Mouse (Mus musculus) embryonic stem cell, embryonic (primary cell): ENCODE results near the gene Smim24.

Source experiments
- CTCF ChIA-PET, 4 experiments: fragments of 300-600 bp in 2 of 4; fragments of 350-600 bp in 2 of 4; sonication (Branson Sonifier 250); formaldehyde crosslinking; loops; one replicate each; lab custom pipeline; 2022; ENCODE audit warnings: inconsistent platforms in 2 of 4; lab: Charles Lee
- POLR2A ChIA-PET, 4 experiments: fragments of 300-600 bp in 2 of 4; fragments of 350-600 bp in 2 of 4; sonication (Branson Sonifier 250); formaldehyde crosslinking; loops; one replicate each; lab custom pipeline; 2022; ENCODE audit warnings: antibody characterized with exemption in 4 of 4, inconsistent platforms in 1 of 4; lab: Charles Lee

Smim24 gene

DNA sequence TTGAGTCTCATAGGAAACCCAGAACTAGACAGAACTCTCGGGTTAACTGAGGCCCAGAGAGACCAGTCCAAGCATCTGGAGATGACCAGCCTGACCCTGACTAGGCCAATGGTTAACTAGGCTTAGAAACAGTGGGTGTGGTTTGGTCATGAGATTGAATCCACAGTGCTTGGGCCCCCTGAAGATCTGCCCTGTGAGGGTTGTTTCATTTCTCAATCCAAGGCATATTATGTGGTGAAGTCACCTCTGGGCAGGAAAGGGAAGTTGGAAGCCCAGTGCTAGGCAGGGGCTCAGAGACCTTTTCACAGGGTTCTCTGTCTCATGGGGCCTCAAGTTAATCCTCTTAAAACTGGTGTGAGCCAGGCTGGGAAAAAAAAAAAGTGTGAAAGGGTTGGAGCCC is 34.0 kb upstream of the Smim24 start:
- ChIA-PET POLR2A (interaction anchor here in 2 of 4 experiments (0.5 to 5.1 kb wide), 5 partner anchors 13 to 1655 kb away, joined by 3 to 31 read pairs (median 3); partner anchors contain the start of genes Cactin (in 1 of the 2) and Fzr1 (in 1 of the 2)), CTCF (interaction anchor here in 2 of 4 experiments (0.6 to 1.3 kb wide), 4 partner anchors 12 to 373 kb away, joined by 3 to 5 read pairs (median 3); partner anchors contain the start of gene Pip5k1c (in 1 of the 2))

DNA sequence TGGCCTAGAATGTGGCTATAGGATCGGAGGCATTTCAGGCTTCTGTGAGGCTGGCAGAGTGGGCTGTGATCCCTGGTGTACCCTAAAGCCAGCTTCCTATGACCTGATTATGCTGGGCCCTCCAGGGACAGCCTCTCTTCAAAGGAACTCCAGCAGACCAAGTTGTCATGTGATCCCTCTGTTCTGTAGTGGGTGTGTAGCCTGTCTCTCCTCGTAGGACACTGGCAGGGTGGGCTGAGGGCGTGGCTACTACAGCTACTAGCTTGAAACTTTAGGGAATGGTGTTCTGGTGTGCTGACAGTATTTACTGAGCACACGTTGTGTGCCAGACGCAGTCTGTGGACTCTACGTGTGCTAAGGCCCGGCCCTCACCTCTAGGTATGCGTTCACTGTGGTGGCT is 32.1 kb upstream of the Smim24 start:
- CTCF ChIA-PET = interaction anchor here in 2 of 4 experiments (0.7 to 2.2 kb wide), 10 partner anchors 10 to 71 kb away, joined by 3 to 13 read pairs (median 4); partner anchors contain the start of genes Fzr1 (in 2 of the 2), Hmg20b (in 2 of the 2), Gipc3 (in 1 of the 2) and Pip5k1c (in 1 of the 2)
- POLR2A ChIA-PET = interaction anchor here in 3 of 4 experiments (0.6 to 5.5 kb wide), 24 partner anchors 9 to 1193 kb away, joined by 3 to 35 read pairs (median 4); partner anchors contain the start of genes Dohh (in 2 of the 3), Fzr1 (in 2 of the 3), Gm48551 (in 2 of the 3) and Pip5k1c (in 2 of the 3)

DNA sequence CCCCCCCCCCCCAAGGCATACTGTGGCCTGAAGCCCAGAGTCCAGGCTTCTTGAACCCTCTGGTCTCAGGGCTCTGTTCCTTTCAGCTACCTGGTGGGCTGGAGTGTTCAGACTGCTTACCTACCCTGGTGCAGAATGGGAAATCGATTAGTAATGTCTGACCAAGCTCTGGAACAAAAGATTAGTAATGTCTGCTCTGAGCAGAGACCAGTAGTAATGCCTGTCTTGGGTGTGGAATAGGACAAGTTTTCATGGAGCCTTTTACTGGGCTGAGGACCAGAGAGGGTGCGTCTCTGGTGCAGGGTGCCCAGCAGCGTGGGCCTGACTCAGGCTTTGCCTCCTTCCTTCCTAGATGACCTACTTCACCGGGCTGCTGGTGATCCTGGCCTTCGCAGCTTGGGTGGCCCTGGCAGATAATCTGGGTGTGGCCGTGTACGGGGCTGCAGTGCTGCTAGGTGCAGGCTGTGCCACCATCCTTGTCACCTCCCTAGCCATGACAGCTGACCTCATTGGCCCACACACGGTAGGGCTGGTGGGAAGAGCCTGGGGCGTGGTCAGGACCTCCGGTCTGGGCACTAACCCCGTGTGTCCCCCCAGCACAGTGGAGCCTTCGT is 30.4 kb upstream of the Smim24 start:
- CTCF ChIA-PET = interaction anchor here in 3 of 4 experiments (0.6 to 1.5 kb wide), 12 partner anchors 12 to 801 kb away, joined by 3 to 12 read pairs (median 3); partner anchors contain the start of genes Hmg20b (in 1 of the 3) and Pip5k1c (in 1 of the 3)
- POLR2A ChIA-PET = interaction anchor here in 3 of 4 experiments (0.6 to 5.5 kb wide), 20 partner anchors 8 to 96 kb away, joined by 3 to 35 read pairs (median 4); partner anchors contain the start of genes Fzr1 (in 2 of the 3), Apba3 (in 1 of the 3), Cactin (in 1 of the 3) and Dohh (in 1 of the 3)

DNA sequence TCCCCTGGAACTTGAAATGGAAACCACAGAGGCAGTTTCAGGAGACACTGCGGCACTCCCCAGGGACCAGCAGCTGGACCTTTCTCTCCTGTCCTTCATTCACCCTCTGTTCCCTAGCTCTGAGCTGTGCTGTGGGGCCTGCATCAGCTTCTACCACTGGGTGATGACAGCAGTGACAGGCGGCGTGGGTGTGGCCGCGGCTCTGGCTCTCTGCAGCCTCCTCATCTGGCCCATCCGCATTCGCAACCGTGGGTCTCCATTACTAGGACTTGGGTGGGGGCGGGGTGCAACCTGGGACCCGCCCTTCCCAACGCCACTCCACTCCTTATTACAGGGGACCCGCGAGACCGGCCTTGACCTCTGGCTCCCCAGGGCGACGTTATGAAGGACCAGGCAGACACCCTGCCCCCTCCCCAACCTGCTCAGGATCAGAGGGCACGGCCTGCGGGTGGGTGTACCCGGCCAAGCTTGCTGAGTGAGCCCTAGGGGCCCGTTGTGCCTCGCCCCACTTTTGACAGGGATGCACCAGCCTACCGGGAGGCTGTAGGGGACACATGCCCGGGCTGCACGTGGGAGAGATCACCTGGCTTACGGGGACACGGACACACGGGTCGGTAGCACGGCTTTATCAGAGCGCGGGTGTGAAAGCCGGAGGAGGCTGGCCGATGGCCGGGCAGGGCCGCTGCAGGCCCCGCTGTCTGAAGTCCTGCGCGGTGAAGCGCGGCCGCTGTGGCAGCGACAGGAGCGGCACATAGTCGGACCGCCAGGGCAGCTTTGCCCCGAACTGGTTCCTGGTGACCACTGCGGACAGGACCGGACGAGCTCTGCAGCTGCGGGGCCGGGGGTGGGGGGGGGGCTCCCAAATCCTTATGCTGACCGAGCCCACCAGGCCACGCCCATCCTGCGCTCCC is 29.2 kb upstream of the Smim24 start:
- CTCF ChIA-PET = interaction anchor here (0.6 to 1.6 kb wide), 10 partner anchors 15 to 917 kb away, joined by 3 to 5 read pairs (median 3); partner anchors contain the start of gene Pip5k1c (in 1 of the 4)

DNA sequence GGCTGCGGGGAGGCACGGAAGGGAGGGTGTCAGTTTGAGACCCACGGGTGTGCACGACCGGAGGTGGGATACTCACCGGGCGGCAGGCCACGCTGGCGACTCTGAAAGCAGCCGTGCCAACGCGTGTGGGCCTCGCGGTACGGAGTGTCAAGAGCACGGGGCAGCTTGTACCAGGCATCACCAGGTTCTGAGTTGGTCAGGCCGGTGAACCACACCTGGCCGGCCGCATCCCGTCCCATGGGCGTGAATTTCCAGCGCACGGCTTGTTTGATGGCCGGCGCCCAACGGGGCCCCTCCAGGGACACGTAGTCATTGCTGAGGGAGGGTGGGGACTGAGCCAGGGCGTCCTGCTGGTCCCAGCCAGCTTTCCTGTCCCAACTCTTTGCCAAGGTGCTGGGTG is 28.2 kb upstream of the Smim24 start:
- POLR2A ChIA-PET = interaction anchor here in 3 of 4 experiments (0.6 to 8.1 kb wide), 23 partner anchors 9 to 416 kb away, joined by 3 to 87 read pairs (median 4); partner anchors contain the start of genes Fzr1 (in 2 of the 3), Pip5k1c (in 1 of the 3) and Tbxa2r (in 1 of the 3)
- CTCF ChIA-PET = interaction anchor here in 3 of 4 experiments (0.7 to 1.6 kb wide), 5 partner anchors 14 to 178 kb away, joined by 3 to 5 read pairs (median 3); partner anchors contain the start of gene Pip5k1c (in 1 of the 3)

More for the DNA sequence above, 29.2 kb upstream of the Smim24 start:
- POLR2A ChIA-PET = interaction anchor here in 3 of 4 experiments (0.5 to 8.1 kb wide), 31 partner anchors 8 to 1484 kb away, joined by 3 to 87 read pairs (median 4); partner anchors contain the start of genes Fzr1 (in 3 of the 3), Pip5k1c (in 1 of the 3) and Zfr2 (in 1 of the 3)

DNA sequence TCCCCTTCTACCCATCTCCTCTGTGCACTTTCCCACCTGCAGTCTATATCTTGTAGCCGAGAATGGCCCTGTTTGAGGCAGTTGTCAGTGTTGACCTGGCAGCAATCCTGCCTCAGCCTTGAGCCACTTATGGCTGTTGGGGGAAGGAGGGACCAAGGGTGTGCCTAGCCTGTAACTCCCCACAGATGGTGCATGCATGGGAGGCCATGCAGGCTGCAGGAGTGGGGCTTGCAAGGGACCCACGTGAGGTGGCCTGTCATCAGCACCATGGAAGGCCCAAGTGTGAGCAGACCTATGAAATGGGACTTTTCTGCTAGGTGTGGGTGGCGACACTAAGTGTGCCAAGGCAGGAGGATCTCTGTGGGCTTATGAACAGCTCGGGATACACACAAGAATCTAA is 27.8 kb upstream of the Smim24 start:
- POLR2A ChIA-PET = interaction anchor here (0.9 to 8.1 kb wide), 30 partner anchors 8 to 180 kb away, joined by 3 to 87 read pairs (median 6); partner anchors contain the start of genes Dohh (in 3 of the 4), Gm48551 (in 3 of the 4), Fzr1 (in 2 of the 4) and Mfsd12 (in 2 of the 4)
- CTCF ChIA-PET = interaction anchor here in 1 of 4 experiments (1.0 to 1.7 kb wide), 4 partner anchors 14 to 85 kb away, joined by 3 to 8 read pairs (median 3); partner anchors contain the start of gene Pip5k1c

DNA sequence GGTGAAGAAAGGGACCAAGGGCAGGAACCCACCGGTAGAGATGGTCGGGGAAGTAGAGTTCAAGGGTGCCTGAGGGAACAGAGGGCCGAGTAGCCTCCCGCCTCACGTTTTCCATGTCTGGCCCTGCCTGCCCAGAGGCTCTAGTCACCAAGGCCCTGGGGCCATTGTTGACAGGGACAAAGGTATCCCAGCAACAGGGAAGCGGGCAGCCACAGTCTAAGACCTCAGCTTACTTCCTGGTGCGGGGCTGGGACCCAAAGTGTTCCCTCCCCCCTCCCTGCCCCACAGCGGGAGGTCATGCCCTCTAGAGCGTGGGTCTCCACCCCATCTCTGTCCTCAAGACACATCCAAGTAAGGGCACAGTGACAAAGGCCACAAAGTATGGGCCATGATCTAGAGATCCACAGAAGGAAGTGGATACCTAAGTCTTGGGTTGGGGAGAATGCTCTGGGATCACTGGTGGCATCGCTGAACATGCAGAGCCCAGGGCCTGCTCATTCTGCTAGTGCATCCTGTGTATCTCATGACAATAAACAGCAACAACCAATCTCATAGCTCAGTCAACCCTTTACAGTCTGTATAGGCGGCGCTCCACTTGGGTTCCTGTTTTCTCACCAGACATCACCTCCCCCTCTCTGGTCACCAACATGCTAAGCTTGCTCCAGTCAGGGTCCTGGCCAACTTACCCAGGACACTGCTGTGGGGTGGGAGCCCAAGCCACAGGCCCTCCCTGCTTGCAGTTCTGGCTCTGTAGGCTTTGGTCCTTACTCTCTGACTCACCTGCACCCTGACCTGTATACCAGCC is 27.0 kb upstream of the Smim24 start, which contains the start of gene 4930404N11Rik:
Gene 4930404N11Rik, minus strand, starts transcription at position 145 of the 805 bp plus-strand sequence.
- ChIA-PET CTCF (interaction anchor here in 1 of 4 experiments (0.6 to 1.7 kb wide), 8 partner anchors 9 to 480 kb away, joined by 3 to 8 read pairs (median 3); partner anchors contain the start of genes Celf5, Gipc3, Hmg20b and Pip5k1c), POLR2A (interaction anchor here (0.6 to 8.1 kb wide), 47 partner anchors 9 to 181 kb away, joined by 3 to 87 read pairs (median 4); partner anchors contain the start of genes Dohh (in 3 of the 4), Gm48551 (in 3 of the 4), Fzr1 (in 2 of the 4) and Mfsd12 (in 2 of the 4))

DNA sequence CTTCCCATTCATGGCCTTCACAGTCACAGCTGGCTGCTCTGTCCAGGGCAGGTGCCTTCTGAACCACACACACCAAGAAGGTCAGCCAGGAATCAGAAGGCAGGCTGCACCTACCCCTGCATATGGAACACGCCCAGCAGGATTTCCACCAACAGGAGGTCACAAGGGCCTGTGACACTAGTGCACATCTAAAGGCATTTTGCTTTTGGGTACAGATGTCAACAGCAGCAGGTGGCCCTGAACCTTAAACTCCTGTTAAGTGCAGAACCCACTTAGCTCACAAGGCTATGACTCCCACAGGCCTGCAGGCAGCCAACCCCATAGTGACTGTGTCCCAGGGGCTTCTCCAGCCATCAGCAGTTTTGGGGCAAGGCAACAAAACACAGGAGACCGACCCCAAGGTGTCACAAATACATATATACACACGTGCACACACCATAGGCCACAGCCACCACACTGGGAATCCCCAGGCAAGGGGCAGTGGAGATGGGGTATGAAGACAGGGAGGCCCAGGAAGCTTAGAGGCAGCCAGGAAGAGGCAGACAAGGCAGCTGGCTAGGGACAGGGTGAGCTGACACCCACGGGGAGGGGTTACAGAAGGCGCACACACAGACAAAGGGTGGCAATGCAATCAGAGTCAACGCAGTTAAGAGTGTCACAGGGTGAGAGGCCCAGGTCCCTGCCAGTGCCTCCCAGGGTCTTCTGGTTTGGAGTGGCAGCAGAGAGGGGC is 26.2 kb upstream of the Smim24 start:
- ChIA-PET POLR2A (interaction anchor here (0.6 to 8.1 kb wide), 44 partner anchors 10 to 174 kb away, joined by 3 to 87 read pairs (median 4); partner anchors contain the start of genes Dohh (in 3 of the 4), Gm48551 (in 3 of the 4), Cactin (in 2 of the 4) and Fzr1 (in 2 of the 4)), CTCF (interaction anchor here in 1 of 4 experiments (0.6 to 1.7 kb wide), 6 partner anchors 10 to 74 kb away, joined by 3 to 8 read pairs (median 4); partner anchors contain the start of genes Gipc3, Hmg20b and Pip5k1c)

DNA sequence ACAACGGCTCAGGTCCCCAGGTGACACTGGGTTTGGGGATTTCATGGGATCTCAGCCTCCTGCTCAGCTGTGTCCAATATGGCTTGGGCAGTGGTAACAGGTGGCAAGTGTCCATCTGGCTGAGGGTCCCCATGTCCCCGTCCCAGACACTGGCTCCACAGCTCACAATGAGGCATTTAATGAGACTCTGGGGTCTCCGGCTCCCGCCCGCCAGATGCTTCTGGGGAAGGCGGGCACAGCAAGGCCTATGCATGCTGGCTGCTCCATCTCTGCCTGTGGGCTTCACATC is 25.7 kb upstream of the Smim24 start:
- ChIA-PET POLR2A (interaction anchor here (0.8 to 8.1 kb wide), 24 partner anchors 9 to 174 kb away, joined by 3 to 87 read pairs (median 5); partner anchors contain the start of genes Fzr1 (in 2 of the 4), Pip5k1c (in 2 of the 4), Cactin (in 1 of the 4) and Dohh (in 1 of the 4)), CTCF (interaction anchor here in 1 of 4 experiments (0.7 to 1.7 kb wide), 3 partner anchors 10 to 62 kb away, joined by 3 to 6 read pairs (median 4); partner anchors contain the start of gene Hmg20b)

DNA sequence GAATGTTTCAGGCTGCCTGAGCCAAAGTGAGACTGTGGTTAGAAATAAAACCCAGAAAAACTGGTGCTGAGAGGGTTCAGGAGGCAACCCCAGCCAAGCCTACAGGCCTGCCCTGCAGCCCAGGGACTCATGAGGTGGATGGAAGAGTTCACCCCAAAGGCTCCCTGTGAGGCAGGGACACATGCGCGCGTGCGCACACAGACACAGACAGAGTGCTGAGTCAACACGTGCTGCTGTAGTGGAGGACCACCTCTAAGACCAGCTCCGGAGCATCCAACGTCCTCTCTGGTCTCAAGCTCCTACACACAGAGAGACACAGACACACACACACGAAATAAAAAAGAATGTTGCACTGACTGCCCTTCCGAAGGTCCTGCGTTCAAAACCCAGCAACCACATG is 17.5 kb upstream of the Smim24 start:
- POLR2A ChIA-PET = interaction anchor here in 2 of 4 experiments (0.5 to 8.9 kb wide), 8 partner anchors 8 to 851 kb away, joined by 3 to 87 read pairs (median 17); partner anchors contain the start of gene 4930404N11Rik (in 1 of the 2)
- CTCF ChIA-PET = interaction anchor here in 1 of 4 experiments (1.0 kb wide), 1 partner anchor 21 kb away, joined by 3 read pairs; no protein-coding TSS in a partner anchor

DNA sequence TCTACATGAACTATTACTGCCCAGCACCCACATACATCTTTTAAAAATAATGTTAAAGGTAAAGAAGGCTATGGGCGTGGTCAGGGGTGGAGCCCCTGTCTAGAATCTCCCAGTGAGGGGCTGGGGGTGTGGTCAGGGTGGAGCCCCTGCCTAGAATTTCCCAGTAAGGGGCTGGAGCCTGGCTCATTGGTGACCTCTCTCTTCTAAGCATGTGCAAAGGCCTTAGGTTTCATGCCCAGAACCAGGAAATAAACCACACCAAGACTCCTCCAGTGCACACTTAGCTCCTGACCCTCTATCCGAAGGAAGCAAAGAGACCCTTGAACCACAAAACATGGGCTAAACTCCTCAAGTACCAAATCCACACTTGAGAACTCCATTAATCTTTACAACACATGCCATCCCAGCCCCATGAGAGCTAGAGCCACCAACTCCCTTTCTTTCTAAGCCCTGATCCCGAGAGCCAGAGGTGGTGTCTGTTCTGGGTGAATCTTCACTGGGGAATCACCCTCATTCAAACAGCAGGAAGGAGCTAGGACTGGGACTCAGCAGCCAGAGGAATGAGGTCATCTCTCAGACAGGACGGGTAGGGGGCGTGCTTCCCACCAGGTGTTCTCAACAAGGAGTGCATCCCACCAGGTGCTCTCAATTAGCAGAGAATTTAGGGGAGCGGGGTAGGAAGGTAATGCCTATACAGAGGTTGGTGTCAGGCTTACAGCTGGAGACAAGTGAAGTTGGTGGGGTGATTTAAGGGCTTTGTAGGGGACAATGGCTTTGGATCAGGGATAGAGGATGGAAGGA is 16.1 kb upstream of the Smim24 start:
- POLR2A ChIA-PET = interaction anchor here in 3 of 4 experiments (0.5 to 8.9 kb wide), 43 partner anchors 9 to 700 kb away, joined by 3 to 87 read pairs (median 5); partner anchors contain the start of genes Cactin (in 3 of the 3), 4930404N11Rik (in 2 of the 3), Hmg20b (in 2 of the 3) and Mfsd12 (in 2 of the 3)
- CTCF ChIA-PET = interaction anchor here in 3 of 4 experiments (0.6 to 3.0 kb wide), 15 partner anchors 10 to 175 kb away, joined by 3 to 25 read pairs (median 3); partner anchors contain the start of genes 4930404N11Rik (in 1 of the 3), Celf5 (in 1 of the 3), Hmg20b (in 1 of the 3) and Pip5k1c (in 1 of the 3)

DNA sequence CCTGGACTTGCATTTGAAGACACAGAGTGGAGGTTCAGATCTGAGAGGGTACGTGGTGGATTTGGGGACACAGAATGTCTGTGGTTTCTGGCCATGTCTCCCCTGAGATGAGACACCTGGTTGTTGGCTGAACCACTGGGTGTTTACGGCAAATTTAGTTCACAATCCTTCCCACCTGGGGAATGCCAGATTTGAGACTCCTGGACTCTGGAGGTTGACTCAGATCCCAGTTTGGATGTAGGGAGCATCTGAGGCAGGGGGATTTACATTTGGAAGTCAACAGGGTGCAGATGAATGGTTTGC is 15.5 kb upstream of the Smim24 start:
- ChIA-PET POLR2A (interaction anchor here in 3 of 4 experiments (0.7 to 8.9 kb wide), 45 partner anchors 9 to 701 kb away, joined by 3 to 87 read pairs (median 6); partner anchors contain the start of genes Cactin (in 3 of the 3), 4930404N11Rik (in 2 of the 3), Hmg20b (in 2 of the 3) and Mfsd12 (in 2 of the 3)), CTCF (interaction anchor here in 2 of 4 experiments (0.7 to 3.0 kb wide), 14 partner anchors 11 to 174 kb away, joined by 3 to 25 read pairs (median 5); partner anchors contain the start of genes 4930404N11Rik (in 1 of the 2), Celf5 (in 1 of the 2), Hmg20b (in 1 of the 2) and Pip5k1c (in 1 of the 2))

DNA sequence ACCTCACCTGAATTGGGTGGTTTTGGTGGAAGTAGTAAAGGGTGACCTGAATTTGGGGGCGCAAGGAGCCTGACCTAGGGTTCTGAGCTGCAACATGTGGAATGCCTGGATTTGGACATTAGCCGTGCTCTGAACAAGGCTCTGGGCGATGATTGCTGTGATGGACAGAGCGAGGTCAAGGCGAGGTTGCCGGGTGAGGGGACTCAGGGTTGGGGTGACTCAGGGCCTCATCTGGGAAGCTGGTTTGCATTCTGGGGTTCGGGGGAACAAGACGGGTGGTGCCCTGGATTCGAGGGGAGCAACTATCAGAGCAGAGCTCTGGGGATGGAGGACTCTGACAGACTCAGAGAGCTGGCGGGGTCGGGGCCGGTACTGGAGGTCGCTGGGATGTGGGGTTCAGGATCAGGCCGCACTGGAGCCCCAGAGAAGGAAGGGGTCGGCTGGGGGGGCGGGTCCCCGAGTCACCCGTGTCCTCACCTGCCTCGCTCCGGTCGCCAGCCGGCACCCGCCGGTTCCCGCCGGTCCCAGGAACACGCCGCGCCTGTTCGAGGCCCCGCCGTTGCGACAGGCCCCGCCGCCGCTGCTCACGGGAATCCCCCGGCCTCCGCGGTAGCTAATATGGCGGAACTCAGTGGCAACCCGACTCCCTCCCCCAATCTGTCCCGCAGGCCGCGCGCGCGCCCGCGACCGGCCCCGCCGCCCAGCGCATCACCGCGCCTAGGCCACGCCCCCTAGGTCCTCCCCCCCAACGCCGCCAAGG is 14.9 kb upstream of the Smim24 start, which contains the start of gene Fzr1:
Gene Fzr1, minus strand, starts transcription at position 724 of the 760 bp plus-strand sequence.
- ChIA-PET CTCF (interaction anchor here (0.5 to 3.0 kb wide), 40 partner anchors 12 to 497 kb away, joined by 3 to 25 read pairs (median 6); partner anchors contain the start of genes Cactin (in 1 of the 4), Gm48552 (in 1 of the 4), Hmg20b (in 1 of the 4) and Nmrk2 (in 1 of the 4)), POLR2A (interaction anchor here (0.5 to 8.9 kb wide), 84 partner anchors 8 to 811 kb away, joined by 3 to 87 read pairs (median 5); partner anchors contain the start of genes Pip5k1c (in 3 of the 4), 4930404N11Rik (in 2 of the 4), Cactin (in 2 of the 4) and Hmg20b (in 2 of the 4))
